Mouse (Mus musculus): Measurements from ENCODE around the gene Prnd. TPM values are rescaled to one million over a fixed set of nuclear protein-coding genes. Genes with fewer than 3 reads are reported as not detected.

Prnd gene
- 17.6 and 17.9 TPM in 2 replicates for polyA plus RNA-seq (2014; fragmentation: Nextera tagmentation; extraction: Ambion mirVana)

DNA sequence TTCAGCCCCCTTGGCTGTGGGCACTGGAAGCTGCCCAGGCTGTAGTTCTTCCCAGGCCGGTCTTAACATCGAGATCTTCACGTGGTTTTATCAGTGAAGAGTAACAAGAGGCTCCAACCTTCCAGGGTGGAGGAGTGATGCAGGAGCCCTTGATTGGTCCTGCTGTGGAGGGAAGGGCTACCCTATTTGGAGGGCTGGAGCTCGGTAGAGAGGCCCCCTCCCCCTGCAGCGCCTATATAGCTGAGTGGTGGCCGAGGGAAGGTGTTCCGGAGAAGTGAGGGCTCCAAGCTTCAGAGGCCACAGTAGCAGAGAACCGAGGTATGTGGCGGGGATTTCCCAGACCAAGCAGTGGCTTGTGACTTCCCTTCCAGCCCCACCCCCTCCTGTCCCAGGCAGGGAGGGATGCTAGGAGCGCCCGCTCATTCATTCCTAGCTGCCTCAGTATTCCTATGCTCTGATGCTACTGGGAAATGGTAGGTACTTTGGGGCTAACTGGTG lies at the start of gene Prnd:
Prnd (plus strand) TSS at position 264 of the 498 bp plus-strand sequence.
- WGBS: 6% methylated on average over 11 of the region's 11 CpGs
- ATAC-seq (ENCODE audit: low FRiP score, low TSS enrichment): peak; percentile 43
- peaks cover 8% of the 10 kb centered on the region; the same call in 1 of the 2 replicates for H3K4me1 ChIP-seq (ENCODE audit: control insufficient read depth, insufficient read depth, low read length)
- H3K36me3 ChIP-seq (ENCODE audit: control insufficient read depth, insufficient read depth, low read length): no peaks in the 10 kb centered on the region
- H3K27ac ChIP-seq (ENCODE audit: low read depth, low read length): no peak within 1 kb of the TSS
- H3K27me3 ChIP-seq (ENCODE audit: control insufficient read depth, insufficient read depth, low read length): peaks cover 19% of the 10 kb centered on the region
- H3K4me2 ChIP-seq (replicated peaks; ENCODE audit: low read depth, low read length): 0 out of 2 replicates have a peak within 1 kb of the TSS, but pooled peaks have one; percentile 10
- no peak within 1 kb of the TSS for H3K4me3 ChIP-seq (ENCODE audit: low read length)
- H3K9ac ChIP-seq (ENCODE audit: low read depth, low read length): 0 out of 2 replicates have a peak within 1 kb of the TSS, but pooled peaks have one; percentile 23
- H3K9me3 ChIP-seq (ENCODE audit: control insufficient read depth, low read length): no peaks in the 10 kb centered on the region

DNA sequence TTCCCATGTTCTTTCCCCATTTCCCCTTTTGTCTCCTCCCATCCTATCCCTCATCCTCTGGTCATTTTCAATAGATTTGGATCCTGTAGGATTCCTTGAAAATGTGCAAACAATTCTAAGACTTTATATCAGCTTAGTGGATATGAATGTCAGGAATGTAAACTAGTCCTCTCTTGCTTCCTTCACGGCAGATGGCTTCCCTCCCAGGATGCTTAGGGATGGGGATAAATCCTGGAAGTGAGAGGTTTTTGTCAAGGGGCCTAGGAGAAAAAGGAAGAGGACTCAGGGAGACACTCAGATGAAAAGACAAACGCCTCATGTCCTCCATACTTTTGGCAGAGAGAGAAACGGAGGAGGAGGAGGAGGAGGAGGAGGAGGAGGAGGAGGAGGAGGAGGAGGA lies 48.2 kb upstream of the Prnd start:
- H3K4me1 ChIP-seq (ENCODE audit: control insufficient read depth, insufficient read depth, low read length): no peaks in the 10 kb centered on the region
- H3K27ac ChIP-seq (ENCODE audit: low read depth, low read length): no peak overlapping the region
- no peaks in the 10 kb centered on the region for H3K9me3 ChIP-seq (ENCODE audit: control insufficient read depth, low read length)
- no peak overlapping the region for H3K9ac ChIP-seq (ENCODE audit: low read depth, low read length)
- no peak overlapping the region for H3K4me2 ChIP-seq (replicated peaks; ENCODE audit: low read depth, low read length)
- no peak for ATAC-seq (ENCODE audit: low FRiP score, low TSS enrichment)
- WGBS: 40% methylated on average over 2 of the region's 3 CpGs
- no peaks in the 10 kb centered on the region for H3K36me3 ChIP-seq (ENCODE audit: control insufficient read depth, insufficient read depth, low read length)
- no peaks in the 10 kb centered on the region for H3K27me3 ChIP-seq (ENCODE audit: control insufficient read depth, insufficient read depth, low read length)
- H3K4me3 ChIP-seq (ENCODE audit: low read length): no peak overlapping the region

DNA sequence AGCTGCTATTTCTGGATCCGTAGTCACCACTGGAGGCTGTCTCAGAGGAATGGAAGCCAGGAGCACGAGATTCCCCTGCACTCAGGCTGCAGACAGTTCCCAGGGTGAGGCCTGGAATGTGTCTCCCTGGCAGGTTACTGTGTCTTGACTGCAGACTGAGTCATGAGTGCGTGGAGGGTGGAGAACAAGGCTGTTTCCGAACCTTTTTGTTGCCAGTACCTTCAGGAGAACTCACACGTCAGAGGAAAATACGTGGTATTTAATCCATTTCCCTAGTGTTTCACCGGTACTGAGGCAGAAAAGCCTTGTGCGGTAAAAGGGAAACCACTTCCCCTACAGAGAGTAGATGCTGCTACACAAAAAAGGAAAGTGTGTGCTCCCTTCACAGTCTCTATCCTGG lies 47.8 kb upstream of the Prnd start:
- WGBS: 57% methylated on average over 8 of the region's 8 CpGs
- H3K4me3 ChIP-seq (ENCODE audit: low read length): no peak overlapping the region
- H3K9ac ChIP-seq (ENCODE audit: low read depth, low read length): no peak overlapping the region
- no peaks in the 10 kb centered on the region for H3K9me3 ChIP-seq (ENCODE audit: control insufficient read depth, low read length)
- no peaks in the 10 kb centered on the region for H3K36me3 ChIP-seq (ENCODE audit: control insufficient read depth, insufficient read depth, low read length)
- H3K4me1 ChIP-seq (ENCODE audit: control insufficient read depth, insufficient read depth, low read length): no peaks in the 10 kb centered on the region
- H3K27me3 ChIP-seq (ENCODE audit: control insufficient read depth, insufficient read depth, low read length): no peaks in the 10 kb centered on the region
- no peak for ATAC-seq (ENCODE audit: low FRiP score, low TSS enrichment)
- no peak overlapping the region for H3K27ac ChIP-seq (ENCODE audit: low read depth, low read length)
- H3K4me2 ChIP-seq (replicated peaks; ENCODE audit: low read depth, low read length): no peak overlapping the region

DNA sequence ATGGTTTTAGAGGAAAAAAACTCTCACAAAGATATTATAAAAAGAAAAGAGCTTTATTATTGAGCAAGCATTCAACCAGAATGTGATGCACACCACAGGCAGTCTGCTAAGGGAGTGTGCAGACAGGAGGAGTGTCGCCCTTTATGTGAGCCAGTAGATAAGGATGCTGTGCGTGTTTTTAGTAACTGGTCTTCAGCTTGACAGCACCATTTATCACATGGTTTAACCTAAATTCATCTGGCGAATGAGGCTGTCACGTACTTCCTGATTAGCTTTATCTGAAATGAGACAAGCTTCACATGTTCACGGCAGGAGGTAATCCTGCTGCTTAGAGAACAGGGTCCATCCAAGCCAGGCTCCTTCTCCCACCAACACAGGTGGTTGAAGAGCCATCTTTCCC lies 45.6 kb upstream of the Prnd start:
- no peak overlapping the region for H3K4me3 ChIP-seq (ENCODE audit: low read length)
- H3K27ac ChIP-seq (ENCODE audit: low read depth, low read length): no peak overlapping the region
- 57% methylated on average over 5 of the region's 5 CpGs for WGBS
- no peaks in the 10 kb centered on the region for H3K4me1 ChIP-seq (ENCODE audit: control insufficient read depth, insufficient read depth, low read length)
- ATAC-seq (ENCODE audit: low FRiP score, low TSS enrichment): no peak
- no peak overlapping the region for H3K4me2 ChIP-seq (replicated peaks; ENCODE audit: low read depth, low read length)
- H3K9ac ChIP-seq (ENCODE audit: low read depth, low read length): no peak overlapping the region
- H3K36me3 ChIP-seq (ENCODE audit: control insufficient read depth, insufficient read depth, low read length): no peaks in the 10 kb centered on the region
- no peaks in the 10 kb centered on the region for H3K27me3 ChIP-seq (ENCODE audit: control insufficient read depth, insufficient read depth, low read length)
- H3K9me3 ChIP-seq (ENCODE audit: control insufficient read depth, low read length): no peaks in the 10 kb centered on the region

DNA sequence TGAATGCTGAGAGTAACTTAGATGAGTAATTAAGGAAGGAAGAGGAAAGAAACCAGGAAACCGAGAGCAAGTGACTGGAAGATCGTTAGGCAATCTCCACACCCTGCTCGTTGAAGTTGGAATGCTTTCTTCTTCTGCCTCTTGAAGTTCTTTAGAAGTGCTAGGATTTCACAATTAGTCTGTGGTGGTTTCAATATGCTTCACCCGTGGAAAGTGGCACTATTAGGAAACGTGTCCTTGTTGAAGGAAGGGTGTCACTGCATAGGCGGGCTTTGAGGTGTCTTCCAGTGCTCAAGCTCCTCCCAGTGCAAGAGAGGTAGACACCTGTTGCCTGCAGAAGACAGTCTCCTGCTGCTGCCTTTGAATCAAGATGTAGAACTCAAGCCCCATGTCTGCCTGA lies 44.9 kb upstream of the Prnd start:
- H3K9me3 ChIP-seq (ENCODE audit: control insufficient read depth, low read length): no peaks in the 10 kb centered on the region
- H3K4me1 ChIP-seq (ENCODE audit: control insufficient read depth, insufficient read depth, low read length): no peaks in the 10 kb centered on the region
- no peak overlapping the region for H3K27ac ChIP-seq (ENCODE audit: low read depth, low read length)
- H3K9ac ChIP-seq (ENCODE audit: low read depth, low read length): no peak overlapping the region
- no peak overlapping the region for H3K4me2 ChIP-seq (replicated peaks; ENCODE audit: low read depth, low read length)
- H3K4me3 ChIP-seq (ENCODE audit: low read length): no peak overlapping the region
- ATAC-seq (ENCODE audit: low FRiP score, low TSS enrichment): no peak
- H3K27me3 ChIP-seq (ENCODE audit: control insufficient read depth, insufficient read depth, low read length): no peaks in the 10 kb centered on the region
- H3K36me3 ChIP-seq (ENCODE audit: control insufficient read depth, insufficient read depth, low read length): no peaks in the 10 kb centered on the region
- WGBS: 50% methylated on average over 6 of the region's 6 CpGs

DNA sequence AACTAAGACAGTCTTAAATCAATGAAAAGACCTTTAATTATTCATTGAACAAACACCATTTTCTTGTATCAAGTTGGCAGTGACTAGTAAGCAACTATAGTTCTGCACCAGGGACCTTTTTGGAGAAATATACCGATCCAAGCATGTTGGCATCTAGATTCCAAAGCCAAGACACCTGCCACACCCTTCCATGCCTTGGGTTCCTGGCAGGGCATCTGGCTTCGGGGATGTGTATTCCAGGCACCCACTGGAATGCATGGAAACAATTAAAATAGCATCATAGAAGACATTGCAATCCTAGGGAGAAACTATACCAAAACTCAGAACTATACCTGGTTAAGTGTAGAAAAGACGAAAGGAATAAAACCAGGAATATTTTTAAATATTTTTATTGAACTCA lies 44.4 kb upstream of the Prnd start:
- Histone ChIP-seq H3K4me3 (ENCODE audit: low read length) (no peak overlapping the region), H3K27ac (ENCODE audit: low read depth, low read length) (no peak overlapping the region), H3K27me3 (ENCODE audit: control insufficient read depth, insufficient read depth, low read length) (no peaks in the 10 kb centered on the region), H3K9ac (ENCODE audit: low read depth, low read length) (no peak overlapping the region), H3K36me3 (ENCODE audit: control insufficient read depth, insufficient read depth, low read length) (no peaks in the 10 kb centered on the region), H3K9me3 (ENCODE audit: control insufficient read depth, low read length) (no peaks in the 10 kb centered on the region), H3K4me1 (ENCODE audit: control insufficient read depth, insufficient read depth, low read length) (no peaks in the 10 kb centered on the region), H3K4me2 (replicated peaks; ENCODE audit: low read depth, low read length) (no peak overlapping the region)
- 96% methylated on average over 3 of the region's 3 CpGs for WGBS
- ATAC-seq (ENCODE audit: low FRiP score, low TSS enrichment): no peak

DNA sequence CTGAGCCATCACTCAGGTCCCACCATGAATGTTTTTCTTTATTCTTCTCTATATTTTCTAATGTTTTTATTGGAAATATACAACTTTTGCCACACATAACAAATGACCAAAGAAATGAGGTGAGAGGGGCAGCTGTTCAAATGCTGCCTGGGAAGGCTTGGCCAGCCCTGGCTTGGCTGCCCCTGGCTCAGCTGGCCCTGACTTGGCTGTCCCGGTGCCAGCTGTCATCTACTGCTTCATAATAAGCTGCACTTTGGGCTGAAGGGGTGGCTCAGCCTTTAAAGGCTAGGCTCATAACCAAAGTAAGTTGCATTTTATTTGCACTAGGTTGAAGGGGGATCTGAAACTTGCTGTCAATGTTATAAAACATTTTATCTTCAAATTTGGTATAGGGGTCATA lies 43.8 kb upstream of the Prnd start:
- Histone ChIP-seq H3K27ac (ENCODE audit: low read depth, low read length) (no peak overlapping the region), H3K9me3 (ENCODE audit: control insufficient read depth, low read length) (no peaks in the 10 kb centered on the region), H3K4me2 (replicated peaks; ENCODE audit: low read depth, low read length) (no peak overlapping the region), H3K9ac (ENCODE audit: low read depth, low read length) (no peak overlapping the region), H3K27me3 (ENCODE audit: control insufficient read depth, insufficient read depth, low read length) (no peaks in the 10 kb centered on the region), H3K4me1 (ENCODE audit: control insufficient read depth, insufficient read depth, low read length) (no peaks in the 10 kb centered on the region), H3K36me3 (ENCODE audit: control insufficient read depth, insufficient read depth, low read length) (no peaks in the 10 kb centered on the region), H3K4me3 (ENCODE audit: low read length) (no peak overlapping the region)
- WGBS: 90% methylated on average over 1 of the region's 1 CpGs
- ATAC-seq (ENCODE audit: low FRiP score, low TSS enrichment): no peak

DNA sequence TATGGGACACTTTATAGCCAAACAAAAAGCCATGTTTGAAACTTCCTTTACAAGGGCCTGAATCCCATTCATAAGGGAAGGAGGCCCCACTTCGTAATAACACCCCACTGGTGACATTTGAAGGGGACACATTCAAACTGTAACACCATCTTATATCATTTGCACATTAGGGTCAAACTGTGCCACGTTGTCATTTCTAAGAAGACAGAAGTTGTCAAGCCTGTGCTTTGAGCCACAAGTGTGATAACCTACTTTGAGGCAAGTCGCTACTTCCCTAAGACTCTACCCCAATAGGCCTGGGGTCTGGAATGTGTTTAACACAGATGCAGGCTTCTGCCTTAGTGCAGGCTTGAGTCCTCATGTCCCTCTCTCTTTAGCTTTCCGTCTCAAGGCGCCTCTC lies 43.4 kb upstream of the Prnd start:
- H3K4me3 ChIP-seq (ENCODE audit: low read length): no peak overlapping the region
- WGBS: 84% methylated on average over 5 of the region's 5 CpGs

DNA sequence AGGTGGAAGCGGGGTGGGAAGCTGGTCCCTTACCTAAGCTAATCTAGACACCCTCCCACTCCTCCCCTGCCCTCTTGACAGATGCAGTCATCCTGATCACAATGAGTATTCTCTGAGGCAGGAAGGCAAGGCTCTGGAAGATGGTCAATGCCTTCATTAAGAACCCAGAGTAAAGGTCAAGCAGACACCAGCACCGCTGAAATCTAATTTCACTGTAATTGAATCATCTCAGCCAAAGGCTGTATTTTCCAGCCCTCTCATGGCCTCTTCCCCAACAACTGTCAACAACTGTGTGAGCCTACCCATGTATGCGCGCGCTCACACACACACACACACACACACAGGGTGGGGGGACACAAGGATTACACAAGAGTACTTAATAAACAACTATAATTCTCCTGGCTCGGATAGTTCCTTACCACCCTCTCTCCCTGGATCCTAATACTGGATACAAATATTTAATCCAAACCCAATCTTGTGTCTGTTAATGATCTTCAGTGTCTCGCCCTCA lies 42.3 kb upstream of the Prnd start:
- H3K27ac ChIP-seq (ENCODE audit: low read depth, low read length): no peak overlapping the region

More for the DNA sequence above, 43.4 kb upstream of the Prnd start:
- Histone ChIP-seq H3K36me3 (ENCODE audit: control insufficient read depth, insufficient read depth, low read length) (no peaks in the 10 kb centered on the region), H3K9ac (ENCODE audit: low read depth, low read length) (no peak overlapping the region), H3K27ac (ENCODE audit: low read depth, low read length) (no peak overlapping the region), H3K27me3 (ENCODE audit: control insufficient read depth, insufficient read depth, low read length) (no peaks in the 10 kb centered on the region), H3K4me2 (replicated peaks; ENCODE audit: low read depth, low read length) (no peak overlapping the region), H3K4me1 (ENCODE audit: control insufficient read depth, insufficient read depth, low read length) (no peaks in the 10 kb centered on the region), H3K9me3 (ENCODE audit: control insufficient read depth, low read length) (no peaks in the 10 kb centered on the region)
- ATAC-seq (ENCODE audit: low FRiP score, low TSS enrichment): no peak

More for the DNA sequence above, 42.3 kb upstream of the Prnd start:
- no peak overlapping the region for H3K9ac ChIP-seq (ENCODE audit: low read depth, low read length)
- no peak overlapping the region for H3K4me3 ChIP-seq (ENCODE audit: low read length)
- ATAC-seq (ENCODE audit: low FRiP score, low TSS enrichment): peak; percentile 54
- no peaks in the 10 kb centered on the region for H3K9me3 ChIP-seq (ENCODE audit: control insufficient read depth, low read length)
- 70% methylated on average over 7 of the region's 7 CpGs for WGBS
- no peaks in the 10 kb centered on the region for H3K36me3 ChIP-seq (ENCODE audit: control insufficient read depth, insufficient read depth, low read length)
- H3K27me3 ChIP-seq (ENCODE audit: control insufficient read depth, insufficient read depth, low read length): no peaks in the 10 kb centered on the region
- H3K4me1 ChIP-seq (ENCODE audit: control insufficient read depth, insufficient read depth, low read length): no peaks in the 10 kb centered on the region
- H3K4me2 ChIP-seq (replicated peaks; ENCODE audit: low read depth, low read length): no peak overlapping the region

Measured in kidney, embryonic 14.5 days (tissue).